Mouse (Mus musculus) hematopoietic stem cell, adult 5-6 weeks (primary cell): ENCODE measurements around the gene Cd63. TPM values are rescaled to one million over a fixed set of nuclear protein-coding genes. Genes with fewer than 3 reads are reported as not detected.

ENCODE experiments used
- ATAC-seq, 2 experiments: fragments of 125-278 bp in 1 of 2; replicated peaks in 1 of 2; 2 replicates each; pipeline ENCODE4 v1.8.0; 2016 to 2017; ENCODE audit warnings: inconsistent platforms in 2 of 2, mild to moderate bottlenecking in 2 of 2, moderate number of reproducible peaks in 2 of 2, low read depth in 1 of 2, moderate TSS enrichment in 1 of 2; ENCODE audit not compliant: low FRiP score in 2 of 2, poor library complexity in 2 of 2, severe bottlenecking in 2 of 2, insufficient read depth in 1 of 2, low TSS enrichment in 1 of 2
- total RNA-seq: library from RNA; stranded (forward); fragments of 172-1452, 232-1000 nt; gene quantifications from 2 replicates; pipeline ENCODE4 v1.2.3, GENCODE M21; 2017

Gene Cd63
- total RNA-seq, 1 experiment from 2014 or later = 54.5 TPM

- ATAC-seq = no peak
These were observed 864 bp upstream of the Cd63 start for GRCm38 (mm10) chr10:128899759-128900490.

- ATAC-seq = 0 out of 4 replicates have a peak, but pooled peaks of 1 of the 2 experiments have one; percentile 33
These were observed 620 bp downstream of the Cd63 start for GRCm38 (mm10) chr10:128901409-128901808.

GRCm38 (mm10) chr10:128902409-128902988, 1.7 kb downstream of the Cd63 start:
- peak; percentile 74 to 84 for ATAC-seq

GRCm38 (mm10) chr10:128904812-128905211, 4.0 kb downstream of the Cd63 start:
- no peak for ATAC-seq

GRCm38 (mm10) chr10:128908778-128909448, 8.1 kb downstream of the Cd63 start:
- no peak for ATAC-seq

GRCm38 (mm10) chr10:128909567-128910028, 8.8 kb downstream of the Cd63 start:
- peak; percentile 25 to 33; a peak in 3 of 4 replicates for ATAC-seq

- 0 out of 4 replicates have a peak, but pooled peaks of 1 of the 2 experiments have one; percentile 6 for ATAC-seq
These were observed 9.5 kb downstream of the Cd63 start for GRCm38 (mm10) chr10:128910066-128910841.

GRCm38 (mm10) chr10:128911430-128911829, 10.6 kb downstream of the Cd63 start:
- peak; percentile 12 to 15; a peak in 1 of 4 replicates for ATAC-seq

- no peak for ATAC-seq
These were observed 11.5 kb downstream of the Cd63 start for GRCm38 (mm10) chr10:128912268-128912667.

GRCm38 (mm10) chr10:128912791-128913190, 12.0 kb downstream of the Cd63 start:
- ATAC-seq = no peak

GRCm38 (mm10) chr10:128913219-128913618, 12.4 kb downstream of the Cd63 start:
- peak; percentile 66 to 72 for ATAC-seq

GRCm38 (mm10) chr10:128913696-128914095, 12.9 kb downstream of the Cd63 start:
- ATAC-seq = no peak

GRCm38 (mm10) chr10:128915550-128915949, 14.8 kb downstream of the Cd63 start:
- ATAC-seq = no peak

- no peak for ATAC-seq
These were observed 15.9 kb downstream of the Cd63 start for GRCm38 (mm10) chr10:128916665-128917064.

GRCm38 (mm10) chr10:128917400-128917799, 16.6 kb downstream of the Cd63 start:
- no peak for ATAC-seq

GRCm38 (mm10) chr10:128918246-128918645, 17.5 kb downstream of the Cd63 start:
- ATAC-seq = no peak

- ATAC-seq = no peak
These were observed 18.4 kb downstream of the Cd63 start for GRCm38 (mm10) chr10:128919203-128919631.
